Mouse (Mus musculus): ENCODE results near the gene Faap20. TPM values are rescaled to one million over a fixed set of nuclear protein-coding genes. Genes with fewer than 3 reads are reported as not detected.

The Faap20 gene
- polyA plus RNA-seq, 1 experiment from 2014 or later, result 55.0 TPM

GRCm38 (mm10) chr4:155305531-155306031, 56.0 kb downstream of the Faap20 start:
- no peak overlapping the region for H3K4me2 ChIP-seq
- no peak overlapping the region for H3K4me3 ChIP-seq (ENCODE audit: low read depth, low read length)
- DNase-seq (ENCODE audit: low spot score) (no peak), ATAC-seq (replicated peaks; ENCODE audit: low FRiP score) (no peak)
- WGBS, result 70% methylated on average over 8 of the region's 8 CpGs
- H3K27ac ChIP-seq (ENCODE audit: low read depth, low read length), result no peak overlapping the region
- H3K36me3 ChIP-seq (ENCODE audit: control insufficient read depth, insufficient read depth, low read length), result no peaks in the 10 kb centered on the region
- peaks cover 5% of the 10 kb centered on the region; the same call in 1 of the 2 replicates for H3K4me1 ChIP-seq (replicated peaks; ENCODE audit: control insufficient read depth, insufficient read depth, low read length)
- no peak overlapping the region for H3K9ac ChIP-seq (ENCODE audit: low read depth, low read length)
- H3K27me3 ChIP-seq (replicated peaks; ENCODE audit: control insufficient read depth, insufficient read depth, low read length), result no peaks in the 10 kb centered on the region; the same call in 1 of the 2 replicates
- H3K9me3 ChIP-seq (ENCODE audit: control insufficient read depth, low read length), result no peaks in the 10 kb centered on the region

Other genes with a start within 250 kb of the Faap20 start
- 0.12 and 0.43 TPM in 2 replicates for gene Plch2, start 193.0 kb upstream of the Faap20 start, polyA plus RNA-seq (2014; fragmentation: Nextera tagmentation; extraction: Ambion mirVana)
- gene Pex10, start 182.8 kb upstream of the Faap20 start, polyA plus RNA-seq (2014; fragmentation: Nextera tagmentation; extraction: Ambion mirVana), result 7.2 and 9.0 TPM in 2 replicates
- gene Rer1, start 163.4 kb upstream of the Faap20 start, polyA plus RNA-seq (2014; fragmentation: Nextera tagmentation; extraction: Ambion mirVana), result 163 and 168 TPM in 2 replicates
- gene Morn1, start 163.2 kb upstream of the Faap20 start, polyA plus RNA-seq (2014; fragmentation: Nextera tagmentation; extraction: Ambion mirVana), result 3.4 and 3.5 TPM in 2 replicates
- 8.2 and 9.8 TPM in 2 replicates for gene Ski, start 27.2 kb upstream of the Faap20 start, polyA plus RNA-seq (2014; fragmentation: Nextera tagmentation; extraction: Ambion mirVana)
- 5.1 and 6.8 TPM in 2 replicates for gene Prkcz, start 111.6 kb downstream of the Faap20 start, polyA plus RNA-seq (2014; fragmentation: Nextera tagmentation; extraction: Ambion mirVana)
- gene Gabrd, start 148.3 kb downstream of the Faap20 start, polyA plus RNA-seq (2014; fragmentation: Nextera tagmentation; extraction: Ambion mirVana), result not detected in 2 replicates
- 0.90 and 1.1 TPM in 2 replicates for gene Cfap74, start 159.4 kb downstream of the Faap20 start, polyA plus RNA-seq (2014; fragmentation: Nextera tagmentation; extraction: Ambion mirVana)
- not detected in 2 replicates for gene Tmem52, start 219.3 kb downstream of the Faap20 start, polyA plus RNA-seq (2014; fragmentation: Nextera tagmentation; extraction: Ambion mirVana)
- 273 and 277 TPM in 2 replicates for gene Gnb1, start 241.6 kb downstream of the Faap20 start, polyA plus RNA-seq (2014; fragmentation: Nextera tagmentation; extraction: Ambion mirVana)